In the genomic region with DNA sequence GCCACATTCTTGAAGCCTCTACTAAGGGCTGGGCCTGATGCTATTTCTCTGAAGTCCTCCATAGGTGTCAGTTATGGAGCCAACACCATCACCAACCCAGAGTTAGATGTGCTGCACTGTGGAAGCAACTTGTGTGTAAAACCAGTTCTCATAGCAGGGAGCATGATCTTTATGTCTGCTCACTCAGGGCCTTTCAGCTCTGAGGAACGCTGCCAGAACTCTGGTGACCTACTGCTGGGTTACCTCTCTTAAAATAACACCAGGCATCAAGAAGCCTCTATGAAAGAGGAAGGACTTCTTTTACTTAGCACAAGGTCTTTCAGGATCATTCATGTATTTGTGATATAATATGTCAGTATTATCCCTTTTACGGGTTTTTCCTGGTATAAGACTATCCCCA, we compare ENCODE assay signal across 17 mouse cellular contexts. TPM values are rescaled to one million over a fixed set of nuclear protein-coding genes. Genes with fewer than 3 reads are reported as not detected.
DNase-seq lines count a peak whose midpoint lies in the region; ATAC-seq and TF ChIP-seq lines count a peak whose summit lies in the region.
"Had no signal": no experiment of that assay in that cellular context is flagged by ENCODE, and none has a peak within 500 bp of the region (broad histone marks: within the 10 kb centered on the region; RNA-seq: fewer than 3 reads in every experiment).

No protein-coding gene starts in this region.

- H3K27me3 ChIP-seq in cerebellum, adult 2 months (ENCODE audit: control insufficient read depth, insufficient read depth, low read length) = no peaks in the 10 kb centered on the region
- H3K27me3 ChIP-seq in heart, embryonic 11.5 days (ENCODE audit: control insufficient read depth, insufficient read depth, low read length) = no peaks in the 10 kb centered on the region
- H3K27me3 ChIP-seq in liver, postnatal 0 days (ENCODE audit: insufficient read depth, low read length) = no peaks in the 10 kb centered on the region
- H3K27me3 ChIP-seq: forebrain, embryonic 15.5 days had no signal

- peak; percentile 16 to 45 for DNase-seq in cerebellum, adult 2 months
- no peak for DNase-seq in cerebellum, adult 11-12 months
- DNase-seq in heart, adult 18-20 months = peak; percentile 59 to 68
- peak; percentile 17 to 46 for DNase-seq in heart, postnatal 14 days
- no peak for DNase-seq in liver, postnatal 0 days
- no peak for DNase-seq in left cerebral cortex, postnatal 14 days (ENCODE audit: low spot score in 2 of 2)
- DNase-seq: adrenal gland, adult 8-10 months; embryo, embryonic 11 days had no signal

- H3K4me2 ChIP-seq in heart, embryonic 11.5 days = no peak overlapping the region
- no peak overlapping the region for H3K4me2 ChIP-seq in liver, postnatal 0 days (ENCODE audit: low read depth, low read length)
- H3K4me2 ChIP-seq: forebrain, embryonic 15.5 days; midbrain, embryonic 11.5 days had no signal

- TF ChIP-seq POLR2A in cerebellum, adult 2 months (IDR thresholded peaks at IDR 0.05; ENCODE audit: borderline replicate concordance, insufficient read depth, low read length) = no peak

- peaks cover under 1% of the 10 kb centered on the region; the same call in 1 of the 2 replicates for H3K4me1 ChIP-seq in cerebellum, adult 2 months (ENCODE audit: control insufficient read depth, insufficient read depth, low read length)
- H3K4me1 ChIP-seq in heart, embryonic 11.5 days (ENCODE audit: control insufficient read depth, insufficient read depth, low read length) = peaks cover 2% of the 10 kb centered on the region; the same call in 1 of the 2 replicates
- H3K4me1 ChIP-seq in brown adipose tissue, adult 24 weeks (ENCODE audit: control insufficient read depth, insufficient read depth, insufficient read length, low read length) = peaks cover 5% of the 10 kb centered on the region; the same call in 1 of the 2 replicates
- peaks cover 2% of the 10 kb centered on the region for H3K4me1 ChIP-seq in liver, postnatal 0 days (ENCODE audit: insufficient read depth)

- no peaks in the 10 kb centered on the region for H3K9me3 ChIP-seq in heart, embryonic 11.5 days (replicated peaks; ENCODE audit: control insufficient read depth, low read length)
- H3K9me3 ChIP-seq in liver, postnatal 0 days (ENCODE audit: low read length) = no peaks in the 10 kb centered on the region
- H3K9me3 ChIP-seq: forebrain, embryonic 15.5 days had no signal

- no peak for TF ChIP-seq EP300 in liver, postnatal 0 days (IDR thresholded peaks at IDR 0.05; ENCODE audit: low read depth)

- no peak for TF ChIP-seq CTCF in cerebellum, adult 2 months (IDR thresholded peaks at IDR 0.05; ENCODE audit: borderline replicate concordance, insufficient read depth, low read depth, low read length)
- TF ChIP-seq CTCF in liver, postnatal 0 days (IDR thresholded peaks at IDR 0.05; ENCODE audit: low read depth) = no peak

- intact Hi-C loops in heart, postnatal 14 days (cut with DNase I) = no loop called here
- intact Hi-C loops in left cerebral cortex, postnatal 14 days (cut with DNase I) = loop anchor here (10.0 kb wide), 1 partner anchor 403 kb away; no protein-coding TSS in a partner anchor

- ATAC-seq in heart, embryonic 11.5 days (replicated peaks; ENCODE audit: insufficient number of reproducible peaks, low FRiP score, low TSS enrichment) = no peak
- no peak for ATAC-seq in liver, postnatal 0 days
- ATAC-seq: forebrain, embryonic 15.5 days; hindbrain, postnatal 0 days; intestine, postnatal 0 days had no signal

- H3K4me3 ChIP-seq in cerebellum, adult 2 months (replicated peaks; ENCODE audit: insufficient read depth, low read depth, low read length) = no peak overlapping the region
- H3K4me3 ChIP-seq in heart, embryonic 11.5 days (ENCODE audit: low read depth, low read length) = no peak overlapping the region
- H3K4me3 ChIP-seq in brown adipose tissue, adult 24 weeks (ENCODE audit: insufficient read depth, low read depth, low read length) = no peak overlapping the region
- H3K4me3 ChIP-seq in liver, postnatal 0 days (ENCODE audit: low read depth, low read length) = no peak overlapping the region
- H3K4me3 ChIP-seq: forebrain, embryonic 15.5 days had no signal

- WGBS in cerebellum, adult 2 months = 52% methylated on average over 2 of the region's 2 CpGs
- WGBS in heart, embryonic 11.5 days (ENCODE audit: insufficient replicate concordance) = 87% methylated on average over 2 of the region's 2 CpGs
- 79% methylated on average over 2 of the region's 2 CpGs for WGBS in liver, postnatal 0 days (ENCODE audit: insufficient replicate concordance)

- H3K27ac ChIP-seq in cerebellum, adult 2 months (ENCODE audit: insufficient read depth, low read length) = no peak overlapping the region
- H3K27ac ChIP-seq in heart, embryonic 11.5 days (ENCODE audit: low read depth, low read length) = no peak overlapping the region
- peak overlapping the region; percentile 75 for H3K27ac ChIP-seq in brown adipose tissue, adult 24 weeks (replicated peaks; ENCODE audit: low read depth, low read length)
- H3K27ac ChIP-seq in liver, postnatal 0 days (ENCODE audit: low read depth) = no peak overlapping the region
- H3K27ac ChIP-seq: forebrain, embryonic 15.5 days; hindbrain, postnatal 0 days; liver, embryonic 14.5 days had no signal

- no peak overlapping the region for H3K9ac ChIP-seq in heart, embryonic 11.5 days (ENCODE audit: low read depth, low read length)
- H3K9ac ChIP-seq in liver, postnatal 0 days (replicated peaks) = no peak overlapping the region
- H3K9ac ChIP-seq: forebrain, embryonic 15.5 days; liver, embryonic 14.5 days had no signal

- H3K36me3 ChIP-seq in heart, embryonic 11.5 days (ENCODE audit: control insufficient read depth, insufficient read depth, low read length) = no peaks in the 10 kb centered on the region
- peaks cover 3% of the 10 kb centered on the region; the same call in 1 of the 2 replicates for H3K36me3 ChIP-seq in liver, postnatal 0 days (replicated peaks; ENCODE audit: insufficient read depth, low read length)
- H3K36me3 ChIP-seq: forebrain, embryonic 15.5 days had no signal

RNA-seq across cellular contexts. Expression of a gene that starts 6.2 kb away (rescaled TPM):
- 83.3 and 92.0 TPM in 2 replicates for polyA plus RNA-seq in cerebellum, adult 2 months (2012; rRNA removed)
- total RNA-seq in heart, adult 18-20 months (2021) = 10 to 100 TPM; 62.2 to 67.1 TPM
- polyA plus RNA-seq in heart, embryonic 11.5 days (2014; fragmentation: Nextera tagmentation; extraction: Ambion mirVana) = 31.1 and 35.2 TPM in 2 replicates
- polyA plus RNA-seq in brown adipose tissue, adult 24 weeks (2012; ENCODE audit: insufficient read depth, insufficient read length, missing spikeins) = 125 and 136 TPM in 2 replicates
- total RNA-seq in heart, postnatal 14 days (2021) = 10 to 100 TPM; 46.6 to 48.6 TPM
- polyA plus RNA-seq in liver, postnatal 0 days (2015; fragmentation: Nextera tagmentation; extraction: Ambion mirVana) = 38.4 and 46.0 TPM in 2 replicates
- 10 to 100 TPM; 49.1 to 50.1 TPM for total RNA-seq in left cerebral cortex, postnatal 14 days (2021)

RNA-seq across cellular contexts. Expression of a gene that starts 32.0 kb away (rescaled TPM):
- polyA plus RNA-seq in cerebellum, adult 2 months (2012; rRNA removed) = 0.29 TPM in 1 of 2 replicates, not detected in the other
- total RNA-seq in heart, adult 18-20 months (2021) = under 1 TPM; 0.27 to 0.49 TPM
- polyA plus RNA-seq in heart, embryonic 11.5 days (2014; fragmentation: Nextera tagmentation; extraction: Ambion mirVana) = 0.38 and 0.59 TPM in 2 replicates
- not detected in 2 replicates for polyA plus RNA-seq in brown adipose tissue, adult 24 weeks (2012; ENCODE audit: insufficient read depth, insufficient read length, missing spikeins)
- total RNA-seq in heart, postnatal 14 days (2021) = not detected
- 7.5 and 8.2 TPM in 2 replicates for polyA plus RNA-seq in liver, postnatal 0 days (2015; fragmentation: Nextera tagmentation; extraction: Ambion mirVana)
- total RNA-seq in left cerebral cortex, postnatal 14 days (2021) = not detected
- total RNA-seq: left cerebral cortex, postnatal 25 days had no signal
- polyA plus RNA-seq: C2C12; hindbrain, postnatal 0 days had no signal

Comparison
In these comparisons a context has a peak if more than half of its experiments do, and no peak if none do; other contexts are left out.
1. DNase-seq: peak in cerebellum, adult 2 months (2 of 2), heart, adult 18-20 months (2 of 2) and heart, postnatal 14 days (2 of 2); none in cerebellum, adult 11-12 months (single experiment), liver, postnatal 0 days (single experiment) and left cerebral cortex, postnatal 14 days (0 of 2).